Mouse (Mus musculus): ENCODE results near the gene Vps39. TPM values are rescaled to one million over a fixed set of nuclear protein-coding genes. Genes with fewer than 3 reads are reported as not detected.

The Vps39 gene
- polyA plus RNA-seq, 1 experiment from 2014 or later, result 23.4 TPM

GRCm38 (mm10) chr2:120351321-120351720, 1.6 kb downstream of the Vps39 start:
- no peak for ATAC-seq (ENCODE audit: insufficient number of reproducible peaks, low FRiP score, low TSS enrichment, low read depth)
- Histone ChIP-seq H3K4me2 (replicated peaks) (no peak overlapping the region), H3K4me1 (peaks cover 13% of the 10 kb centered on the region; the same call in 1 of the 2 replicates), H3K36me3 (peaks cover 45% of the 10 kb centered on the region), H3K27me3 (no peaks in the 10 kb centered on the region), H3K4me3 (replicated peaks) (no peak overlapping the region), H3K27ac (replicated peaks) (no peak overlapping the region), H3K9ac (no peak overlapping the region), H3K9me3 (replicated peaks) (no peaks in the 10 kb centered on the region)
- WGBS, result 89% methylated on average over 5 of the region's 5 CpGs

DNA sequence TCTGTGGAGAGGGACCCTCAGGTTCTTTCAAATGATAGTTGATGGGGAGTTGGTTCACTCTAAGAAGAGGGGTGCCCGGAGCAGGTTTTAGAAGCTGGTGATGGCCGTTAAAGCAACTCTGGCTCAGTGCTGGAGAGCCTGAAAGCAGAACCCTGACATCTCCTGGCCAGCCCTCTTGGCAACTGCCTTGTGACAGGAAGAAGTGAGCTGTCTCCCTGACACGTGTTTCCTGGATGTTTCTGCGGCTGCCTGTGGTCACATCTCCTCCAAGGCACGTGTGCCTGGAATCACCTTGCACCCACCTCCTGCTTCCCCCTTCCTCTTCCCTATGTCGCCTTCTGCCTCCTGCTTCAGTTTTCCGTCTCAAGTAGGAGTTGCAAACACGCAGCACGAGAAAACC, 4.8 kb downstream of the Vps39 start:
- no peak for ATAC-seq (ENCODE audit: insufficient number of reproducible peaks, low FRiP score, low TSS enrichment, low read depth)
- peaks cover 56% of the 10 kb centered on the region for H3K36me3 ChIP-seq
- no peak overlapping the region for H3K9ac ChIP-seq
- H3K4me1 ChIP-seq, result peaks cover 13% of the 10 kb centered on the region; the same call in 1 of the 2 replicates
- H3K9me3 ChIP-seq (replicated peaks), result no peaks in the 10 kb centered on the region
- no peak overlapping the region for H3K27ac ChIP-seq (replicated peaks)
- no peaks in the 10 kb centered on the region for H3K27me3 ChIP-seq
- 80% methylated on average over 9 of the region's 9 CpGs for WGBS
- H3K4me2 ChIP-seq (replicated peaks), result no peak overlapping the region
- no peak overlapping the region for H3K4me3 ChIP-seq (replicated peaks)

- 94% methylated on average over 1 of the region's 1 CpGs for WGBS
- H3K27ac ChIP-seq (replicated peaks), result no peak overlapping the region
- no peaks in the 10 kb centered on the region for H3K27me3 ChIP-seq
- H3K36me3 ChIP-seq, result peaks cover 81% of the 10 kb centered on the region
- no peak overlapping the region for H3K9ac ChIP-seq
- H3K4me1 ChIP-seq, result no peaks in the 10 kb centered on the region
- no peak for ATAC-seq (ENCODE audit: insufficient number of reproducible peaks, low FRiP score, low TSS enrichment, low read depth)
- H3K4me3 ChIP-seq (replicated peaks), result no peak overlapping the region
- H3K4me2 ChIP-seq (replicated peaks), result no peak overlapping the region
- no peaks in the 10 kb centered on the region for H3K9me3 ChIP-seq (replicated peaks)
Observed at GRCm38 (mm10) chr2:120341741-120342140, 11.2 kb downstream of the Vps39 start.

- ATAC-seq (ENCODE audit: insufficient number of reproducible peaks, low FRiP score, low TSS enrichment, low read depth), result no peak
- 64% methylated on average over 2 of the region's 2 CpGs for WGBS
- peaks cover 70% of the 10 kb centered on the region for H3K36me3 ChIP-seq
Observed at GRCm38 (mm10) chr2:120337886-120338285, 15.1 kb downstream of the Vps39 start.

GRCm38 (mm10) chr2:120331575-120331974, 21.4 kb downstream of the Vps39 start:
- Histone ChIP-seq H3K9me3 (replicated peaks) (no peaks in the 10 kb centered on the region), H3K4me3 (replicated peaks) (no peak overlapping the region), H3K4me2 (replicated peaks) (no peak overlapping the region), H3K27me3 (no peaks in the 10 kb centered on the region), H3K4me1 (no peaks in the 10 kb centered on the region), H3K9ac (no peak overlapping the region), H3K36me3 (peaks cover 69% of the 10 kb centered on the region), H3K27ac (replicated peaks) (no peak overlapping the region)
- no peak for ATAC-seq (ENCODE audit: insufficient number of reproducible peaks, low FRiP score, low TSS enrichment, low read depth)
- 69% methylated on average over 4 of the region's 4 CpGs for WGBS

More at GRCm38 (mm10) chr2:120337886-120338285, 15.1 kb downstream of the Vps39 start:
- no peaks in the 10 kb centered on the region for H3K4me1 ChIP-seq
- H3K4me3 ChIP-seq (replicated peaks), result no peak overlapping the region
- no peak overlapping the region for H3K27ac ChIP-seq (replicated peaks)
- no peaks in the 10 kb centered on the region for H3K9me3 ChIP-seq (replicated peaks)
- H3K4me2 ChIP-seq (replicated peaks), result no peak overlapping the region
- H3K27me3 ChIP-seq, result no peaks in the 10 kb centered on the region
- no peak overlapping the region for H3K9ac ChIP-seq

- H3K9ac ChIP-seq, result no peak overlapping the region
- ATAC-seq (ENCODE audit: insufficient number of reproducible peaks, low FRiP score, low TSS enrichment, low read depth), result no peak
- H3K4me2 ChIP-seq (replicated peaks), result no peak overlapping the region
- H3K27me3 ChIP-seq, result no peaks in the 10 kb centered on the region
- peaks cover 35% of the 10 kb centered on the region for H3K36me3 ChIP-seq
- 63% methylated on average over 4 of the region's 4 CpGs for WGBS
- no peaks in the 10 kb centered on the region for H3K9me3 ChIP-seq (replicated peaks)
- no peaks in the 10 kb centered on the region for H3K4me1 ChIP-seq
- no peak overlapping the region for H3K4me3 ChIP-seq (replicated peaks)
- no peak overlapping the region for H3K27ac ChIP-seq (replicated peaks)
Observed at GRCm38 (mm10) chr2:120315077-120315476, 37.9 kb downstream of the Vps39 start.

- Histone ChIP-seq H3K27ac (replicated peaks) (0 out of 2 replicates have a peak overlapping the region, but pooled peaks have one; percentile 44), H3K9ac (no peak overlapping the region), H3K4me3 (replicated peaks) (no peak overlapping the region), H3K4me2 (replicated peaks) (no peak overlapping the region), H3K4me1 (no peaks in the 10 kb centered on the region), H3K36me3 (peaks cover 34% of the 10 kb centered on the region), H3K9me3 (replicated peaks) (no peaks in the 10 kb centered on the region), H3K27me3 (no peaks in the 10 kb centered on the region)
- no peak for ATAC-seq (ENCODE audit: insufficient number of reproducible peaks, low FRiP score, low TSS enrichment, low read depth)
- WGBS, result 85% methylated on average over 4 of the region's 4 CpGs
Observed at GRCm38 (mm10) chr2:120314487-120314886, 38.5 kb downstream of the Vps39 start.

GRCm38 (mm10) chr2:120313976-120314375, 39.0 kb downstream of the Vps39 start, which contains the start of gene Pla2g4f:
TSS of gene Pla2g4f (minus strand) at chr2:120314165.
- Histone ChIP-seq H3K4me1 (no peaks in the 10 kb centered on the region), H3K4me2 (replicated peaks) (no peak within 1 kb of the TSS), H3K27me3 (no peaks in the 10 kb centered on the region), H3K4me3 (replicated peaks) (no peak within 1 kb of the TSS), H3K9ac (no peak within 1 kb of the TSS), H3K9me3 (replicated peaks) (no peaks in the 10 kb centered on the region), H3K36me3 (peaks cover 29% of the 10 kb centered on the region), H3K27ac (replicated peaks) (peak within 1 kb of the TSS; percentile 44)
- WGBS, result 43% methylated on average over 3 of the region's 3 CpGs
- peak; percentile 50; the same call in 1 of the 2 replicates for ATAC-seq (ENCODE audit: insufficient number of reproducible peaks, low FRiP score, low TSS enrichment, low read depth)

- H3K36me3 ChIP-seq, result peaks cover 14% of the 10 kb centered on the region
- H3K9ac ChIP-seq, result no peak overlapping the region
- ATAC-seq (ENCODE audit: insufficient number of reproducible peaks, low FRiP score, low TSS enrichment, low read depth), result no peak
- H3K4me1 ChIP-seq, result no peaks in the 10 kb centered on the region
- H3K9me3 ChIP-seq (replicated peaks), result no peaks in the 10 kb centered on the region
- no peak overlapping the region for H3K4me2 ChIP-seq (replicated peaks)
- H3K27me3 ChIP-seq, result no peaks in the 10 kb centered on the region
- H3K27ac ChIP-seq (replicated peaks), result no peak overlapping the region
- 79% methylated on average over 7 of the region's 7 CpGs for WGBS
- H3K4me3 ChIP-seq (replicated peaks), result no peak overlapping the region
Observed at GRCm38 (mm10) chr2:120312276-120312825, 40.6 kb downstream of the Vps39 start.

DNA sequence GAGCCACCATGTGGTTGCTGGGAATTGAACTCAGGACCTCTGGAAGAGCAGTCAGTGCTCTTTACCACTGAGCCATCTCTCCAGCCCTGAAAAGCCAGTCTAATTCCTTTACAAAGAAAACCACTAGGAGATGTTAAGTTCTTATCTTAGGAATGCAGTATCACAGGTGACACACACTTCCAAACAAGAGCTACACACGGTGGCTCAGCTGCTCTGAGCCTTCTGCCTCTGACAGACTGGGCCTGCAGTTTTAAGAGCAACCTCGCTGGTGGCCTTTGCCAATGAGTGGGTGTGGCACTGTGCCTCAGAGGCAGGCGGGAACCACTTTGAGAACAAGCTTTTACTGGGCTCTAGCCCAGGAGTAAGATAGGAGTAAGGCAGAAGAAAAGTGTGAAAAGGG, 48.8 kb downstream of the Vps39 start:
- Histone ChIP-seq H3K9me3 (replicated peaks) (no peaks in the 10 kb centered on the region), H3K4me1 (no peaks in the 10 kb centered on the region), H3K4me2 (replicated peaks) (no peak overlapping the region), H3K27ac (replicated peaks) (no peak overlapping the region), H3K27me3 (no peaks in the 10 kb centered on the region), H3K9ac (no peak overlapping the region), H3K4me3 (replicated peaks) (no peak overlapping the region), H3K36me3 (no peaks in the 10 kb centered on the region)
- ATAC-seq (ENCODE audit: insufficient number of reproducible peaks, low FRiP score, low TSS enrichment, low read depth), result no peak
- WGBS, result 28% methylated on average over 3 of the region's 3 CpGs

GRCm38 (mm10) chr2:120301076-120301475, 51.9 kb downstream of the Vps39 start:
- H3K27me3 ChIP-seq, result no peaks in the 10 kb centered on the region
- no peak overlapping the region for H3K4me3 ChIP-seq (replicated peaks)
- WGBS, result 90% methylated on average over 6 of the region's 6 CpGs
- H3K4me1 ChIP-seq, result no peaks in the 10 kb centered on the region
- no peak overlapping the region for H3K9ac ChIP-seq
- H3K4me2 ChIP-seq (replicated peaks), result no peak overlapping the region
- H3K36me3 ChIP-seq, result no peaks in the 10 kb centered on the region
- no peak overlapping the region for H3K27ac ChIP-seq (replicated peaks)
- ATAC-seq (ENCODE audit: insufficient number of reproducible peaks, low FRiP score, low TSS enrichment, low read depth), result no peak
- no peaks in the 10 kb centered on the region for H3K9me3 ChIP-seq (replicated peaks)

- WGBS, result 76% methylated on average over 4 of the region's 4 CpGs
- Histone ChIP-seq H3K36me3 (no peaks in the 10 kb centered on the region), H3K9me3 (replicated peaks) (no peaks in the 10 kb centered on the region), H3K27me3 (no peaks in the 10 kb centered on the region), H3K4me2 (replicated peaks) (no peak overlapping the region), H3K9ac (no peak overlapping the region), H3K4me3 (replicated peaks) (no peak overlapping the region), H3K27ac (replicated peaks) (no peak overlapping the region), H3K4me1 (no peaks in the 10 kb centered on the region)
- ATAC-seq (ENCODE audit: insufficient number of reproducible peaks, low FRiP score, low TSS enrichment, low read depth), result peak; percentile 51; the same call in 1 of the 2 replicates
Observed at GRCm38 (mm10) chr2:120299866-120300265, 53.1 kb downstream of the Vps39 start.
